Mouse (Mus musculus): ENCODE measurements at regions not wholly inside any gene's neighbourhood (a gene's known extent, or its start where the extent isn't known, plus 50 kb on each side); places are given as distances from the start of the nearest gene placed in this dataset.
A peak's percentile ranks its signal among the peaks of the same experiment; 100 is the strongest.

DNA sequence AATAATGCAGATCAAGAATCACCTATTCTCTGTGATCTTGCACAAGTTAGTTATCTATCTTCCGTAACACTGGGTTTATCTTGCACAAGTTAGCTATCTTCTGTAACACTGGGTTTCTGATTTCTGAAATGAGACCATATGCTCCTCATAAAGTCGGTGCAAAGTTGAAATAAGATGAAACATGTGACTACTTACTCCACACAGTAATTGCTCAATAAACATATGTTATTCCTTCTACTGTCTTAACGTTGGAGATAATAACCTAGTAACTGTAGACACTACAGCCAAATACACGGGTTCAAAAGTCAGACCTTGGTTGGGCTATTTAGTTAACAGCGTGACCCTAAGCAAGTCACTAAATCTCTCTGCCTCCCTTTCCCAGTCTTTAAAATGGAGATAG lies 65.8 kb upstream of the Atp11b start:
- no peak for DNase-seq (ENCODE audit: low spot score in 2 of 2)

DNA sequence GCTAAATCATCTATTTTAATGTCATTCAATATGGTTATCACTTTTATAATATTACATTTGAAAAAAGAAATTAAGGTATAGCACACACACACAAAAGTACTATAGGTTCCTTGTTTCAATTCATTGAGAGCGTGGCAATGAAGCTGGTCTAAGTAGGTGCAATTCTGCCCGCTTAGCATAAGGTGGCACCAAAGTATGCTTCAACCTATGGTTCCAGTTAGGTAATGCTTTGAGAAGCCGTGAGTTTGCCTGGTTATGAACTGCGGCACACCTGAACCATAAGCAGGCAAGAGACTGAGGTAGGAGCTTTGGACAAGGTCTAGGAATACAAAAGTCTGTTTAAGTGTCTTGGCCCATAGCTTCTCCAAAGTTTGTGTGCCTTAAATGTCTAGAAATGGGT lies 65.1 kb upstream of the Atp11b start:
- peak in 1 of 2 experiments; percentile 18 for DNase-seq (ENCODE audit: low spot score in 2 of 2)

DNA sequence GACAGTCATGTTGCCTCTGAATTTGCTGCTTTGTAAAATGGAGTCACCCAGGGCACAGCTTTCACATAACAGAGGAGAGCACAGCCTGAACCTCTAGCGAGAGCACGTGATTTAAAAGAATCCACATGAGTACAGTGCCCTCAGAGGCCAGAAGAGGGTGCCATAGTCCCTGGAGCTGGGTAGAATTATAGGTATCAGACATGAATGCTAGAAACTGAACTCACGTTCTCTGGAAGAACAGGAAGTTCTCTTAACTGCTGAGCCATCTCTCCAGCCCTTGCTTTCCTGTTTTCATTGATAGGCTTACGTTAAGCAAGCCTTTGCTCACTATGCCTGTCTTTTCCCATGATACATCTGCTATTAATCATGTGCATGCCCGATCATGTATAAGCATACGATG lies 60.9 kb upstream of the Atp11b start:
- peak; percentile 31 to 65 for DNase-seq (ENCODE audit: low spot score in 2 of 2)

GRCm38 (mm10) chr3:35693551-35693950 lies 60.4 kb upstream of the Atp11b start:
- DNase-seq (ENCODE audit: low spot score in 2 of 2), result no peak

GRCm38 (mm10) chr3:35694241-35694640 lies 59.7 kb upstream of the Atp11b start:
- no peak for DNase-seq (ENCODE audit: low spot score in 2 of 2)

DNA sequence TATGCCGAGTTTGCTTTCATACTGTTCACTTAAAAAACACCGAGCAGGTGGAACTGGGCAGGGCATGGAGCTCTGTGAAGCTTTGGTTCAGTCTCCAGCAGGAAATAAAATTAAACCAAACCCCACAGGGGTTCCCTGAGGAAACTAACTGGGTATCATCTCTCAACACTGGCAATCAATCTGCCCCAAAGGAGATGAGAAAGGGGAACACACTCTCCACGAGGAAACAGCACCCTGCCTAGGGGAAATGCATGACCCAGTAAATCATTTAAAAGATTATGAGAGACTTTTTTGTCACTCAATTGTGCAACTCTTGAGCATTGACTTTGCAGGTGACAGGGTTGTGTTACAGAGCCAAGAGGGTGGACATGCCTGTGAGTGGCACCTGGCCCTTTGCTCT lies 58.0 kb upstream of the Atp11b start:
- no peak for DNase-seq (ENCODE audit: low spot score in 2 of 2)

DNA sequence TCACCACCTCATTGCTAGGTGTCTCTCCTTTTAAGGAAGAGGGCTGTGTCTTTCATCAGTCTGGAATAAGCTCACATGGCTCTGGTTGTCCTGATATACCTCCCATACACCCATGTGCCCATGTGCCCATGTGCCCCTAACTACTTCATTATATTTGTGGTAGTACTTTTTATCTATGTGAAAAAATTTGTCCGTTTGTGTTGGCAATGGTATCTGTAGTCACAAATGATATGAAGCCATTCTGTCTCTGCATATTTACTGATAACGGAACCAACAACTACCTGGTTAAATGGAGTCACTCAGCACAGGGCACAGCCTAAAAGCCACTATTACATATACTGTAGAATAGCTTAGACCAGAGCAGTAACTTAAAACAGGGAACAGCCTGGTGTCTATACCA lies 54.6 kb upstream of the Atp11b start:
- DNase-seq (ENCODE audit: low spot score in 2 of 2), result no peak

DNA sequence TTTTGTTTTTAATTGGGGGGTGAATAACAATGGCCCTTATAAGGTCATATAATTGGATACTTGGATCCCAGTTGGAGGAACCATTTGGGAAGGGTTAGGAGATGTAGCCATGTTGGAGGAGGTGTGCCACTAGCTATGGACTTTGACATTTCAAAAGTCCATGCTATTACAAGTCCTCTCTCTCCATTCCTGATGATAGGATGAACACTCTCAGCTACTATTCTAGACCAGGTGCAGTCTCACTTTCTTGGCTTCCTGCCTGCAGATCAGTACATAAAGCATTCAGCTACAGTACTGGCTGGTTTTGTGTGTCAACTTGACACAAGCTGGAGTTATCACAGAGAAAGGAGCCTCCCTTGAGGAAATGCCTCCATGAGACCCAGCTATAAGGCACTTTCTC lies 53.9 kb upstream of the Atp11b start:
- DNase-seq (ENCODE audit: low spot score in 2 of 2), result no peak

DNA sequence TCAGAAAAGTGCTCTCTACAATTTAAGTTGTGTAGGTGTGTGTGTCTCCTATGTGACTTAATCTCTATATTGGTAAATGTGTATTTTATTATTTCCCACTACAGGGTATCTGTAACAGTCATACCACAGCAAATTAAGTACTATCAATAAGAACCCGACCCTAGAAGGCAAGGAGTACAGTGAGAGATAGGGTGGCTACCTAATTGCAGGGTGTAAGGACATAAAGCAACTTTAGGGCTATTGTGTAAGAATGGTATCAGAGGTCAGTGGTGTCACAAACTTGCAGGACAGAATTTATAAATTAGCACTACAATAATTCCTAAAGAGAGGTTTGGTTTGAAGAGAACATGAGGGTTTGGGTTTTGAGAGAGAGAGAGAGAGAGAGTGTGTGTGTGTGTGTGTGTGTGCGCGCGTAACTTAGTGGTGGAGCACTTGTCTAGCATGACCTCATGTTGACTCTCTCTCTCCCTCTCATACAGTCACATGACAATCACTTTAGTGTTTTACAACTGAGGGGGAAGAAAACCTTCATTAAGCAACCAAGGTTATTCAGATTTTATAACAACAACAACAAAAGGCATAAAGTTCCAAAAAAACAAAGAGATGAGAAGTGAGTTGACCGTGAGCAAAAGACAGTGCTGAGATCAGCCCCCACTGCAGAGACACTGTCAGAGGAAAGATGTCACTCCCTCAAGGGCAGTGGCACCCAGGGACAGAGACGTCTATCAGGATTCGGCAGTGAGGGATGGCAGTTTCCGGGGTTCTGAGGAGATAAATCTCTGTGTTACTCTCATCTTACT lies 50.2 kb upstream of the Atp11b start:
- no peak for DNase-seq (ENCODE audit: low spot score in 2 of 2)

Measured in frontal cortex, postnatal 10 days (tissue).